Mouse (Mus musculus) erythroblast, embryonic 14.5 days (primary cell): Measurements from ENCODE around the gene Rhoa.

Experiments used
- GATA1 ChIP-seq: IDR thresholded peaks from 2 replicates; pipeline ENCODE4 v1.6.1; 2012; ENCODE audit warnings: low read length, inconsistent platforms, mixed read lengths
- TAL1 ChIP-seq: IDR thresholded peaks from 3 replicates; pipeline ENCODE4 v1.6.1; 2012; ENCODE audit warnings: low read length, inconsistent platforms, mixed read lengths

- TF ChIP-seq TAL1 (no peak), GATA1 (no peak)
Measured at GRCm38 (mm10) chr9:108339886-108340257, 33.9 kb downstream of the Rhoa start.
